Mouse (Mus musculus): ENCODE results near the gene Jsrp1.

The Jsrp1 gene

DNA sequence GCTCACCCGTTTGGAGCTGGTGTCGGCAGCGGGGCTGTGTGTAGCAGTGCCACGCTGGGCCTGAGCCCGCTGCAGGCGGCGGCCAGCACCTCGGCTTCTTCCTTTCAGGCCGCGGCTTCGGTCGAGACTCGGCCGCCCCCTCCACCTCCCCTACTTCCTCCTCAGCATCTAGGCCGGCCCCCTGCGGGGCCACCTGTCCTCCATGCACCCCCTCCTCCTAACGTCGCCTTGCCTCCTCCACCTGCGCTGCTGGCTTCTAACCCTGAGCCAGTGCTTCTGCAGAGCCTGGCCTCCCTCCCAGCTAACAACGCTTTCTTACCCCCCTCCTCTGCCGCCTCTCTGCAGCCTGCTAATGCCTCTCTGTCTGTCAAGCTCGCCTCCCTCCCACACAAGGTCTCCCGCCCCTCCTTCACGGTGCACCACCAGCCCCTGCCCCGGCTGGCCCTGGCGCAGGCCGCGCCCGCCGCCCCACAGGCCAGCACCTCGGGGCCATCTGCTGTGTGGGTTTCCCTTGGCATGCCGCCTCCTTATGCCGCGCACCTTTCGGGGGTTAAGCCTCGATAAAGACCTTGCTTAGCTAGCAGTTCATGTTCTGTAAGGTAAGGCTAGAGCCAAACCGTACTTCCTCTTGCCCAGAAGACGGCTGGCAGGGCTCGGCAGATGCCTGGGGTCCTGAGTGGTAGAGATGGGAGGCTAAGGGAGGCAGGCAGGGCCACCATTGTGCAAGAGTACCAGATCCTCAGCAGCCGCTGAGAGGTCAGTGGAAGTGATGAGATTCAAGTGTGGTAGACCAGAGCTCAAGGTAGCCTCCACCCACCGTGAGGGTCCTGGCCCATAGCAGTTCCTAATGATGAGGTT, 20.9 kb downstream of the Jsrp1 start:
- no peak for DNase-seq (ENCODE audit: low read depth)

DNA sequence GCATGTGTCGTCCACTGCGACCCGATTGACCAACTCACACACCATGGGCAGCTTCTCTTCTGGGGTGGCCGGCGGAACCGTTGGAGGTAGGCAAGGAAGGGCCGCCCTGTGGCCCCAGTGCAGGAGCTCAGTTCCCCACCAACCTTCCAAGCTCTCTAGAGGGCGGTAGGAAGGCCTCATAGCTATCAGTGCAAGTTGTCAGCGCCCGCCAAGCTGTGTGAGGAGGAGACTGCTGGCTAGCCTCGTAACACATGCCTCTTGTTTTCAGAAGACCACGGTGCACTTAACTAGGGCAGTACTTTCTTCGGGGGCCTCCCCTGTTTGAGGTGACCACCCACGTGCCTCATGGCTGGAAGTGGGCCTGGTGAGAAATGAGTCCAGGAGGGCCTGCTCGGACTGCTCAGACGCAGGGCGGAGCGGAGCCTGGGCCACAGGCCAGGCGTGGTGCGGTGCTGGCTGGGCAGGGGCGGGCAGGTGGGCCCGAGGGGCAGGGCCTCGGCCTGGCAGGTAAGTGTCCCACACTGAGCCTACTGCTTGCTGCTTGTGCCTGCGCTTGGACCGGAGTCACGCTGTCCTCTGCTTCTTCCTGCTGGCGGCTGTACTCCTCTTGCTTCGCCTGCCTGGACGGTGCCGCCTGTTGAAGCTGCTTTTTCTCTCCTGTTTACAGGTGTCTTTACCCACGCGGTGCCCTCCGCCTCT, 21.7 kb downstream of the Jsrp1 start:
- DNase-seq (ENCODE audit: low read depth), result no peak

DNA sequence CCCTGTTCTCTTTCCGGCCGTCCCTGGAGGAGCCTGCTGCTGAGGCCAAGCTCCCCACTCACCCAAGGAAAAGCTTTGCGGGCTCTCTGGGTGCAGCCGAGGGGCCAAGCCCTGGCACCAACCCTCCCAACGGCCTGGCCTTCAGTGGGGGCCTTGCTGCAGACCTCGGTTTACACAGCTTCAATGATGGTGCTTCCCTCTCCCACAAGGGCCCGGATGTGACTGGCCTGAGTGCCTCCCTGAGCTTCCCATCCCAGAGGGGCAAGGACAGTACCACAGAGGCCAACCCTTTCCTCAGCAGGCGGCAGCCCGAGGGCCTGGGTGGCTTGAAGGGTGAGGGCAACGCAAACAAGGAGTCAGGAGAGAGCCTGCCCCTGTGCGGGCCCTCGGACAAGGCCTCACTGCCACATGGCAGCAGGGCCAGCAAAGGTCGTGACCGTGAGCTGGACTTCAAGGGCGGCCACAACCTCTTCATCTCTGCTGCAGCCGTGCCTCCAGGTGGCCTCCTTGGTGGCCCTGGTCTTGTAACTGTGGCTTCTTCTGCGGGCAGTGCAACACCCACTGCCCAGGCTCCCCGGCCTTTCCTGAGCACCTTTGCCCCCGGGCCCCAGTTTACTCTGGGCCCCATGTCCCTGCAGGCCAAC, 22.4 kb downstream of the Jsrp1 start:
- no peak for DNase-seq (ENCODE audit: low read depth)

DNA sequence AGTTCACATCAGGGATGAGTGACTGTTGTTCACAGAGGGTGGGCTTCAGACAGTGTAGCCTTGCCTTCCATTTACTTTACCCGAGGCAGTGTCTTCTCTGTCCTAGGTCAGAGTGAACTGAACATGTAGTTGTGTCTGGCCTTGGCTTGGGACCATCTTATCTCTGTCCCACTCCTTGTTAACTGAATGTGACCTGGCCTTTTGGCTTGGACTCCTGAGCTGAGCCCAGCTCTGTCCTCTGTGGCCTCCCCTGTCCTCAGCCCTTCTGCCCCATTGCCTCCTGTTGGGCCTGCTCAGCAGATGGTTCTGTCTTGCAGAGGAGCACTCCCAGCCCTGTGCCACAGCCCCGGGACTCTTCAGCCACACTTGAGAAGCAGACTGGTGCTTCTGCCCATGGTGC, 25.8 kb downstream of the Jsrp1 start:
- no peak for DNase-seq (ENCODE audit: low read depth)

DNA sequence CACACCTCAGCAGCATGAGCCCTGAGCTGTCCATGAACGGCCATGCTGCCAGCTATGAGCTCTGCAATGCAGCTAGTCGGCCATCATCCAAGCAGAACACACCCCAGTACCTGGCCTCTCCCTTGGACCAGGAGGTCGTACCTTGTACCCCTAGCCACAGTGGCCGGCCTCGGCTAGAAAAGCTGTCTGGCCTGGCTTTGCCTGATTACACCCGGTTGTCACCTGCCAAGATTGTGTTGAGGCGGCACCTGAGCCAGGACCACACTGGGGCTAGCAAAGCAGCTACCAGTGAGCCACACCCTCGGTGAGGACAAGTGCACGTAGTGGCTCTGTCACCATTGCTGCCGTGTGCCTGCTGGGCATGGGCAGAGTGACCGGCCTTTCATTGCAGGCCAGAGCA, 27.3 kb downstream of the Jsrp1 start:
- DNase-seq (ENCODE audit: low read depth), result no peak

DNA sequence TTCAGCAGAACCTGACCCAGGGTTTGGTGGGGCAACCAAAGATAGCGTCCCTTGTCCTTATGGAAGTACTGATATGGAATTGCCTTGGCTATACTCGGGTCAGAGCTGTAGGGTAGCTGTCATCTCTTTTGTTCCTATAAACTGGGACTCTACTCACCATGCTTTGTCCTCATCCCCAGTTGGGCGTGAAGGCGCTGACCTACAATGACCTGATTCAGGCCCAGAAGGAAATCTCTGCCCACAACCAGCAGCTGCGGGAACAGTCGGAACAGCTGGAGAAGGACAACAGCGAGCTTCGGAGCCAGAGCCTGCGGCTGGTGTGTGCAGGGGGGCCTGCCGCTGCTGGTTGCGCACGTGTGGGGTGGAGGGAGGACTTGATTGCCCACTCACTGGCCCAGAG, 28.4 kb downstream of the Jsrp1 start:
- DNase-seq (ENCODE audit: low read depth), result no peak

DNA sequence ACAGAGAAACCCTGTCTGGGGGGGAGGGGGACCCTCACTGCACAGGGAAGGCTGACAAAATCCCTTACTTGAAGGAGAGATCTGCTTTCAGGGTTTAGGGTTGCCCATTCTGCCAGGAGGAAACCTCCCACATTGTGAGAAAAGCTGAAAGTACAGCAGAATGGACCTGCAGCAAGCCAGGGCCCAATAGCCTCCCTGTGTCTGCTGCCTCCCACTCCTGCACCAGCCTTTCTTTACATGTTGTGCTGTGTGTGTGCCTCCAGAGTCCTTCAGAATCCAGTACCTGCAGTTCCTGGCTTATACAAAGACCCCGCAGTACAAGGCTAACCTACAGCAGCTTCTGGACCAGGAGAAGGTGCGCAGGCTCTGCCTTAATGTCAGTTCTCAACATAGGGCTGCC, 29.0 kb downstream of the Jsrp1 start:
- DNase-seq (ENCODE audit: low read depth), result no peak

DNA sequence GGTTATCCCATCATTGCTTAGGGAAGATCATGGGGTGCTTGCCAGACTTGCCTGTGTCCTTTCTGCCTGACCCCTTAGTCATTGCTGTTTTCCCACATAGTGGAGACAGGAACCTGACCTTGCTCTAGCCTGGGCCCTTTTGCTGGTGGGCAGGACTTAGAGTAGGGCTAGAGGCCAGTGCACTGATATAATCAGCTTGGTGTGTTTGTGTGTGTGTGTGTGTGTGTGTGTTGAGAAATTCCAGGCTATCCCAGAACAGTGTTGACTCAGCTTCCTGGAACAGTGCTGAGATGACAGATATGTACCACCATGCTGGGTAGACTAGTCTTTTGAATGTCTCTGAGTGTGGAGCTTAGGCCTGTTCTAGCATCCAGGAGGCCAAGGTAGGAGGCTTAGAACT, 33.7 kb downstream of the Jsrp1 start:
- DNase-seq (ENCODE audit: low read depth), result peak; percentile 39

DNA sequence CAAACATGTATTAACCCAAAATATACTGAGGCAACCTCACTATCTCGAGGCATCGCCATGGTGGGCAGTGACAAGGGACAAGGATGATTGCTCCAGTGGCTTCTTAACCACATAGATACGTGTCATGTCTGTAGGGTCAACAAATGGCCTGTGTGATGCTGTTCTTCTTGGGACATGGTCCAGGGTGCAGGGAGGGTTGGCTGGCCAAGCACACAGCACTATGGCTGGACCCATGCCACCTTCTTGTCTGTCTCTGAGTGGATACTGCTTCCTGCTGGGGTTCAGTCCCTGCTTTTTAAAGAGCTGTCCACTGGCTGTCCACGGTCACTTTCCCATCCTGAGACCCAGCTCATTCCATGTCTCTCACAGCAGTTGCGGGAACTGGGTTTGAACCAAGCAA, 36.2 kb downstream of the Jsrp1 start:
- no peak for DNase-seq (ENCODE audit: low read depth)

DNA sequence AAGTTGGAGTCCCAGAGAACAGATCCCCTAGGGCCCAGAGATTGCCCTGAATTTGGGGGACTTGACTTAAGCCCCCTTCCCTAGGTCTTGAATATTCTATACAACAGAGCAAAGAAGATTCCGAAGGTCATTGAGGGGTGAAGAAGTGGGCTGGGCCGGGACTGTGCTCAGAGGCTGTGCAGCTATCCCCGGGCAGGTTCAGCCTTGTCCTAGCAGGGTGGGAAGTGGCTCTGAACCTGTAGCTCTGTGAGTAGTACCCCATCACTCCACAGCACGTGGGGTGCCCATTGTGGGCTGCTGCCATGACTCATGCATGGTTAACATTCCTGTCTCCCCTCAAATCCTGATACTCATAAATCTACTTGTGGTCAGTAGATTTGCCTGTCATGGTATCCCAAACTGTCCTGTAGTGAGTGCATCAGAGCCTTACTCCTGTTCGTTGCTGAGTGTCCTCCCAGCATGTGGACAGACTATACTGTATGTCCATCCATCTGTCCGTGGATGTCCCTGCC, 36.9 kb downstream of the Jsrp1 start:
- DNase-seq (ENCODE audit: low read depth), result no peak

DNA sequence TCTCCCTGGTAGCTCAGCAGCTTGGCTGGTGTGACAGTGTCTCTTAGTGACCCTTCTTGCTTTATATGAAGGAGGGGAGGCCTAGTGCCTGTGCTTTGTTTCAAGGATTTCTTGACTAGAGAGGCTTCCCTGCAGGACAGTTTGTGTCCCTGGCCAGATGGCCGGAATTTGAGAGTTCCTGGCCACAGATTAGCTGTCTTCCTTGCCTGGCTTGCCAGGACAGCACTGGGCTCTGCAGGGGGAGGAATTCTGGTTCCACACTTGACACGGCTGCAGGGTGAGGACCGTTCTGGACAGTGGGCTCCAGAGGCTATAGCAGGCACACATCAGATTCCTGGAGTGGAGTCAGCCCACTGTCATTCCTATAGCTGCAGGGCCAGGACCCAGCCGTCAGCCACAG, 37.6 kb downstream of the Jsrp1 start:
- DNase-seq (ENCODE audit: low read depth), result no peak

DNA sequence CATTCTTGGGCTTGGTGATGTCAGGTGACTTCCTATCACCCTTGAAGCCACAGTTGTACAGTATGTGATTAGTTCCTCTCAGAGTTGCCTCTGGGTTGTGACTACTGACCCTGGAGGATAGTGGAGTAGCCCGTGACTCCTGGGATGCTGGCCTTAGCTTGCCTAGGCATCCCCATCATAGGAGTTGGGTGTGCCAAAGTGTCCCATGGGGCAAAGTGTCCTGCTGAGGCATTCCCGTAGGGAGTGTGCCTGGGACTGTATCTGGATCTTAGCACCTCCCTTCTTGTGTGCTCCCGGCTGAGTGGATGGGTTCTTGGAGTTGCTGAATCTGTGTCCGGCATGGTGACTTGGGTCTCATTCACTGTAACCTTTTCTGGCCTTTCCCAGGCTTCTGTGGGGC, 38.3 kb downstream of the Jsrp1 start:
- DNase-seq (ENCODE audit: low read depth), result no peak

DNA sequence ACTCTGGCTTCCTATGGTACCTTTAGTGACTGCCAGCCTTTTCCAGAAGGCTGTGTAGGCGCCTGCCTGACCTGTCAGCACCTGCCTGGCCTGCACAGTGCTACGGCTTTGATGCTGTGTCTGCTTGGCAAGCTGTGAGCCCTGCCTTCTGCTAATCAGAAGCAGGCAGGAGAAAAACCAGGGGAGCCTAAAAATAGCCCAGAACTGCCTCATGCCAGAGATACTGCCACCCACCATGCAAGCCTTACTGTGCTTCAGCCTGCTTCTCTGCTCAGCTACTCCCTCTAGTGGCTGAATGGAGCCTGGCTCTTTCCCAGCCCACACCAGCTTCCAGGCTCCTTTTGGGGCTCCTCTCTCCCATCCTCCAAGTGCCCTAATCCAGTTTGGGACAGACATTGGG, 38.7 kb downstream of the Jsrp1 start:
- DNase-seq (ENCODE audit: low read depth), result peak; percentile 77

DNA sequence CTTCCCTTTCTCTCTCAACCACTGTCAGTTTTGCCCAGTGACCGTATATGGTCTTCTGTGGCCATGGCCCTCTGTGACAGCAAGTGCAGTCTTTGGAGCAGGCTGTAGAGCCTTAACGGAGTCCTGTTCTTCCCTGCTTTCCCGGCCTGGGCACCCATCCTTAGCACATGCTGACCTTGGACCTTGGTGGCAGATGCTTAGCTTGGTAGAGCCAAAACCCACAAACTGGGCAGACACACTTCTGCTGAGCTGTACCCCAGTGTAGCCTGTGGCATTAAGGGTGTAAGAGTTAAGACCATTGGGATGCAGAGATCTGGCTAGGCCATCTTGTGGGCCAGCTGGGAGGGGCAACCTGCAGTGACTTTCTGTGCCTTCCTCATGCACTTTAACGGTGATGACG, 39.5 kb downstream of the Jsrp1 start:
- DNase-seq (ENCODE audit: low read depth), result no peak

DNA sequence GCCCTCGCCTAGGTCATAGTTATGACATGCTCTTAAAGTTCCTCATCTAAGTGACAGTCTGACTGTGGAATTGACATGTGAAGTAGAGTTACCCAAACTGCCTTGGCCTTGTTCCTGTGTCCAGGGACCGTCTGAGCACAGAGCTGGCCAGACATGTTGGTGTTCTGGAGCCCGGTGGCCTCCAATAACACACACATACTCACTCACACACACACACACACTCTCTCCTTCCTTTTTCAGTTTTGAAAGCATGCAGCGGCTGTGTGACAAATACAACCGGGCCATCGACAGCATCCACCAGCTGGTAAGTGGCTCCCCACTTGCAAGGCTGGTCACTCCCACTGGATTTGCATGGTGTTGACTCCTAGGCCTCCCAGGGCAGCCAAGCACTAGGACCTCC, 44.9 kb downstream of the Jsrp1 start:
- no peak for DNase-seq (ENCODE audit: low read depth)

DNA sequence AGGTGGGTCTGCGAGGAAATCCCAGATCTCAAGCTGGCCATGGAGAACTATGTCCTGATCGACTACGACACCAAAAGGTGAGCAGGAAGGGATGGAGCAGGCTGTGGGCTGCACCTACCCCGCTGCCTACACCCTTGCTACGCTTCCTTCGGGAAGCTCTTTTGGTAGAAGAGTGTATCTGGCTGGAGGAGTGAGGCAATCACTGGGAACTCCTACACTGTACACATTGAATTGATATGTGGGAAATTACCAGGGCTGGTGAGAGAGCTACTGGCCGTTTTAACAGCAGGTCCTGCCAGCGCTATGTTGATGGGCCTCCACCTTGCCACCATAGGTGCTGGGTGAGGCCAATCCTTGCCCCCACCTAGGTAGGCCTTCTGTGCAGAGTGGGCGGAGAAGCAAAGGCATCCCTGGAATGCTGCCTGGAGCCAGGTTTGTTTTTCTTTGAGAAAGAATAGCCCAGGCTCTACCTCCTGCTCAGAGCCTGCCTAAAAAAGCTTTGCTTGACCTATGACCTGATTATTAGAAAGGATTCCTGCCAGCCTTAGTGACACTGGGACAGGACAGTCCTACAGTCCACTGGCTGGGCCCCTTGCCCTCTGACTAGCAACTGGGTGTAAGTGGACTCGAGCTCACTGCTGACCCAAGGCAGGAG, 47.0 kb downstream of the Jsrp1 start:
- DNase-seq (ENCODE audit: low read depth), result no peak

DNA sequence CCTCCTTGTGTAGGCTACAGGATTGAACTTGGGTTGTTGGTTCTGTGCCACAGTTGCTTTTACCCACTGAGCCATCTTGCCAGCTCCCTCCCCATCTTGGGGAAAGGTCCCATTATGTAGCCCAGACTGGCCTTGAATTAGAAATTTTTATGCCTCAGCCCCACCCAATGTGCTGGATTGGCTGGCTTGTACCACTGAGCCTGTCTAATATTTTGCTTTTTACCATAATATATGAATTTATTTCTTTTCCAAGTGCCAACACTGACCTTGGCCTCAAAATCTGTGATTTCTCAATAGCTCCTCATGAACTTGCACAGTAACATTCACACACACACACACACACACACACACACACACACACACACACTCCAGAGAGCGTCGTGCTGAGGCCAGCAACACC, 47.6 kb downstream of the Jsrp1 start:
- no peak for DNase-seq (ENCODE audit: low read depth)

DNA sequence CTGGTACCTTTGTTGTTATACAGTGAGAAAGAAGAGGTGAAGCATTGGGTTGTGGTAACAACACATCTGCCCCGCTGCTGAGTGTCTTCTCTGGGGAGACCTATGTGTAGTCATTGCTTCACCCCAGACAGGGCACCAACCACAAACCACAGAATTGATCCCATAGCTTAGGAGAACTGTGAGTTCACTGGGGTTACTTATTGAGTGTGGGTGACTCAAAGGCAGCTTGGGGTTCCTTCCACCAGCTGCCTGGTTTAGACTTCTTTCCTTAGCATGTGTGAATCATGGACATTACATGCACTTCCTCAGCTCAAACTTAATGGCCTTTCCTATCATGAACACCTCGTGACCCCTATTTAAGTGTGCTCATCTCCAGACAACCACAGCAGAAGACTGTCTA, 49.8 kb downstream of the Jsrp1 start:
- peak; percentile 88 for DNase-seq (ENCODE audit: low read depth)

DNA sequence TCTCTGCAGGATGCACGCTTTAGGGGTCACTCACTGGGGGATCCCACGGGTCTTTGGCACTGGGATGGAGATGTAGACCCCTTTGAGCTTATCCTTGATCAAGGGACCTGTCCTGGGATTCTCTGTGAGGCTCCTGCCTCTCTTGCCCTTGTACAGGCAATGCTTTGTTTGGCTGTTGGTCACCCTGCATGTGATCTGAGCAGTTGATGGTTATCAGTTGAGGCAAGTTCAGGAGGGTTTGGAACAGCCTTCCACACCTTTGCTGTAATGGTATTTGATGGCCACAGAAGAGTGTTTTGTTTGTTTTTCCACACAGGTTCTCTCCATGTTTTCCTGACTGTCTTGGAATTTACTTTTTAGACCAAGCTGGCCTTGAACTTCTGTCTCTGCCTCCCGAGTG, 51.5 kb downstream of the Jsrp1 start:
- no peak for DNase-seq (ENCODE audit: low read depth)

DNA sequence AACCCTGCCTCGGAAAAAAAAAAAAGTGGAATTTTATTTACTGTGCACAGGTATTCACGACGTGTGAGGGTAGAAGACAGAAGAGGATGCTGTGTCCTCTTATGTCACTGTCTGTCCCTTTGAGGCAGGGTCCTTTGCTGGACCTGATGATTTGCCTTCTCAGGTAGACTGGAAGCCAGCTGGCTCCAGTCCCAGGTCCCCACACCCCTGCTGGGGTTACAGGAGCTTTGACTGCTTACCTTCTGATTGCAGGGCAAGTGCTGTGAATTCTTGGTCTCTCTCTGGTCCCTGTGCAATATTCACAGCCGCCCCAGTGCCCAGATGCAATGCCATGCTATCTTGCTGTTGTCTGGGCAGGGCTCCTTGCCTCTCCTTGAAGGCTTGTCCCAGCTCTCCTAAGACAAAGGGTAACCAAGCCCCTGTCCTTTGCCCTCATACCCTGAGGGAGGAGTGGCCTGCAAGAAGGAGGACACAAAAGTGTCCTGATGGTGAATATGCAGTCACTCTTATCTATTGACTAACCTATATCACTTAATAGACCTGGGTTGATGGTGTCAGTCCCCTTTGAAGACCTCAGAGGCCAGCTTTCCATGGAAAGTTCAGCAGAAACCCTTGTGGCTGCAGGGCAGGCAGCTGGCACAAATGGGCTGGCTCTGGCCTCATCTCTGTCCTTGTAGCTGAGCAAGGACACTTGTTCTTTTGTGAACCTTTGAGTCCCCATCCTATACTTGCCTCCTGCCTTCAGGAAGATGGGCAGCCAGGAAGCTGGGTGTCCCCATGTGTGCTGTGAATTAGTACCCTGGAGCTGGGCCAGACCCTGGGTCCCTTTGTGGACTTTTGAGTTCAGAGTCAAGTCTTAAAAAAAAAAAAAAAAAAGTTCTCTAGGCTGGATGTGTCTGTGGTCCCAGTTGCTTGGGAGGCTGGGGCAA, 52.4 kb downstream of the Jsrp1 start:
- no peak for DNase-seq (ENCODE audit: low read depth)

DNA sequence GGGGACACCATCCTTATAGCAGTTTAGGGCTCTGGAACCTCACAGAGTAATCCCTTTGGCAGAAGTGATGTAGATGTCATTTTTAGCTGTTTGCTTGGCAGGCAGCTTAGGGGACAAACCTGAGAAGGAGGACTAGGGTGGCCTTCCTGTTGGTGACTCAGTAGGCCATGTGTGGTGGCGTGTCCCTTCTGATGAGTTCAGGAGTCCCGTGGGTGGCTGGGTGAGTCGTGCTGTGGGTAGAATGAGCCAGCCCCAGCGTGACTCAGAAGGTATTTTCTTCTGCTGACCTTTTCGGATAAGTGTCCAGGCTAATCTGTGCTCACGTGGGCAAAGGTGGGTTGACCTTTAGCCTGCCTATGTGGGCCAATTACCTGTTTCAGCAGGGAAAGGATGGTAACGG, 54.6 kb downstream of the Jsrp1 start:
- peak; percentile 63 for DNase-seq (ENCODE audit: low read depth)
